Mouse (Mus musculus): Measurements from ENCODE around the gene Efnb2. TPM values are rescaled to one million over a fixed set of nuclear protein-coding genes. Genes with fewer than 3 reads are reported as not detected.

Gene Efnb2
- polyA plus RNA-seq, 1 experiment: 33.4 TPM

- no peak for DNase-seq (ENCODE audit: low read depth, low spot score)
- WGBS: 91% methylated on average over 11 of the region's 11 CpGs
Measured at GRCm38 (mm10) chr8:8577770-8578303, 83.2 kb downstream of the Efnb2 start.

- DNase-seq (ENCODE audit: low read depth, low spot score): no peak
- 38% methylated on average over 6 of the region's 6 CpGs for WGBS
Measured at GRCm38 (mm10) chr8:8576833-8577232, 84.2 kb downstream of the Efnb2 start.

- 25% methylated on average over 6 of the region's 6 CpGs for WGBS
Measured at GRCm38 (mm10) chr8:8576286-8576685, 84.8 kb downstream of the Efnb2 start.

GRCm38 (mm10) chr8:8574521-8575499 is 86.2 kb downstream of the Efnb2 start:
- DNase-seq (ENCODE audit: low read depth, low spot score): no peak
- 89% methylated on average over 19 of the region's 19 CpGs for WGBS

More at GRCm38 (mm10) chr8:8576286-8576685, 84.8 kb downstream of the Efnb2 start:
- no peak for DNase-seq (ENCODE audit: low read depth, low spot score)

- no peak for DNase-seq (ENCODE audit: low read depth, low spot score)
- 71% methylated on average over 5 of the region's 5 CpGs for WGBS
Measured at GRCm38 (mm10) chr8:8572272-8572671, 88.8 kb downstream of the Efnb2 start.

GRCm38 (mm10) chr8:8571625-8572215 is 89.3 kb downstream of the Efnb2 start:
- 83% methylated on average over 7 of the region's 7 CpGs for WGBS
- DNase-seq (ENCODE audit: low read depth, low spot score): no peak

- DNase-seq (ENCODE audit: low read depth, low spot score): no peak
- WGBS: 38% methylated on average over 10 of the region's 10 CpGs
Measured at GRCm38 (mm10) chr8:8569280-8569679, 91.8 kb downstream of the Efnb2 start.

- no peak for DNase-seq (ENCODE audit: low read depth, low spot score)
- WGBS: 65% methylated on average over 9 of the region's 9 CpGs
Measured at GRCm38 (mm10) chr8:8568215-8568773, 92.7 kb downstream of the Efnb2 start.

Other genes starting within 250 kb of the Efnb2 start
- gene Arglu1, start 29.3 kb upstream of the Efnb2 start, polyA plus RNA-seq (2012; rRNA removed): 11.7 and 17.1 TPM in 2 replicates

Data from large intestine, adult 2 months (tissue).